Mouse (Mus musculus) frontal cortex, postnatal 36 days (tissue): ENCODE data around the gene Lrrc71.

ENCODE experiments used
- DNase-seq, 2 experiments: peaks; one replicate each; pipeline ENCODE4 v3.0.0; 2022; ENCODE audit warnings: low spot score in 2 of 2

The Lrrc71 gene

DNA sequence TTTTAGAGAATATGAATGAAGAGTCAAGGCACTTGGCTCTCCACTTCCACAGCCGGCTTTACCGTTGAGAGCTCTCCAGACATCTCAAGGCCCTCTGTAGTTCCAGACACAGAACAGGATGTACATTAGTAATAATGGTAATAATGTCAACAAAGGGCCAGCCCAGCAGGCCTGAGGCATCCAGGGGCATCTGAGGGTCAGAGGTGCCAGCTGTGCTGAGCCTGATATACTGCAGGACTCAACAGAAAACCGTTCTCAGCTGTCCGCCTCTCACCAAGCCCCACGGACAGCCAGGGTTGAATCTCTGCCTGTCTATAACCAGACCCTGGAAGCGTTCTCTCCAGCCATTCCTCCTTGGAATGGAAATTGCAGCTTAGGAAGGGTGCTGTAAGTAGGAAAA lies 23.9 kb downstream of the Lrrc71 start:
- no peak for DNase-seq

DNA sequence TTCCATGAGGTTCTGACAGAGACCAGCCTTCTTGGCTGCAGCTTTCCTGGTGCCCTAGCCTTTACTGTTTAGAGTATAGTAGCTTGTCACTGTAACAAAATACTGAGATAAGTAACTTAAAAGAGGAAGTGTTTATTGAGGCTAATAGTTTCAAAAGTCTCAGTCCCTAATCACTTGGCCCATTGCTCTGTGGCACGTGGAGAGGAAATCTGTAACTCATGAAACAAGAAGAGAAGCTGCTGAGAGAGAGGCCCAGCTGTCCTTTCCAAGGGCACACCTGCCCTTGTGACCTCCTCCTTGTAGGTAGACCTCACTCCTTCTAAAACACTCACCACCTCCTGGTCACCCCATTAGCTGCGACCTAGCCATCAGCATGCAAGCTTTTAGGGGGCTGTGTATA lies 29.9 kb downstream of the Lrrc71 start:
- DNase-seq = no peak
